Mouse (Mus musculus) MEL (cell line): ENCODE data around the gene Exosc6. TPM values are rescaled to one million over a fixed set of nuclear protein-coding genes. Genes with fewer than 3 reads are reported as not detected.
"Not testable (repeated sequence)": the region's sequence is repeated elsewhere in the genome, so short reads cannot be mapped to it uniquely, and the experiment has no call there.

Experiments used
- DNase-seq: peaks from one replicate; pipeline ENCODE4 v3.0.0; 2011; ENCODE audit warnings: low read depth, low spot score
- H3K27ac ChIP-seq: 2 replicates; pipeline ENCODE4 v1.5.1; 2012; ENCODE audit warnings: low read depth, mild to moderate bottlenecking, control low read depth, low read length, moderate library complexity; ENCODE audit not compliant: control insufficient read depth
- H3K27me3 ChIP-seq, 2 experiments: fragments of 150-350 bp in 1 of 2; sonication (generic) in 1 of 2; 2 replicates each; pipeline ENCODE4 v1.6.1; 2012; ENCODE audit warnings: low read length in 2 of 2, mild to moderate bottlenecking in 2 of 2, improper control_type of control experiment in 1 of 2, moderate library complexity in 1 of 2; ENCODE audit not compliant: insufficient read depth in 2 of 2, control insufficient read depth in 1 of 2
- H3K36me3 ChIP-seq, 2 experiments: 2 replicates each; pipeline ENCODE4 v1.6.1; 2012 to 2014; ENCODE audit warnings: low read length in 2 of 2, improper control_type of control experiment in 1 of 2, inconsistent platforms in 1 of 2, mild to moderate bottlenecking in 1 of 2; ENCODE audit not compliant: insufficient read depth in 2 of 2, control insufficient read depth in 1 of 2
- H3K4me1 ChIP-seq, 2 experiments: fragments of 150-350 bp in 1 of 2; sonication (generic) in 1 of 2; 2 replicates each; pipeline ENCODE4 v1.6.1; 2012; ENCODE audit warnings: low read length in 2 of 2, improper control_type of control experiment in 1 of 2, mild to moderate bottlenecking in 1 of 2; ENCODE audit not compliant: insufficient read depth in 2 of 2, control insufficient read depth in 1 of 2
- H3K4me3 ChIP-seq, 2 experiments: fragments of 150-350 bp in 1 of 2; sonication (generic) in 1 of 2; 2 replicates each; pipeline ENCODE4 v1.5.1; 2012; ENCODE audit warnings: low read depth in 2 of 2, low read length in 2 of 2, mild to moderate bottlenecking in 2 of 2, moderate library complexity in 2 of 2, control low read depth in 1 of 2, improper control_type of control experiment in 1 of 2; ENCODE audit not compliant: control insufficient read depth in 1 of 2, insufficient read depth in 1 of 2
- H3K79me2 ChIP-seq: 2 replicates; pipeline ENCODE4 v1.6.1; 2012; ENCODE audit warnings: mild to moderate bottlenecking, low read length, moderate library complexity; ENCODE audit not compliant: control insufficient read depth, poor library complexity, insufficient read depth
- H3K9ac ChIP-seq: 2 replicates; pipeline ENCODE4 v1.6.1; 2012; ENCODE audit warnings: low read depth, mild to moderate bottlenecking, control low read depth, low read length, moderate library complexity; ENCODE audit not compliant: control insufficient read depth, poor library complexity, severe bottlenecking
- H3K9me3 ChIP-seq: fragments of 150-350 bp; sonication (generic); replicated peaks from 2 replicates; pipeline ENCODE4 v1.6.1; 2012; ENCODE audit warnings: mild to moderate bottlenecking, low read length, improper control_type of control experiment, moderate library complexity; ENCODE audit not compliant: insufficient read depth
- BHLHE40 ChIP-seq: IDR thresholded peaks from 2 replicates; pipeline ENCODE4 v1.6.1; 2012; ENCODE audit warnings: low read depth, mild to moderate bottlenecking, inconsistent platforms, low read length, improper control_type of control experiment, borderline replicate concordance
- ELF1 ChIP-seq: IDR thresholded peaks from 2 replicates; pipeline ENCODE4 v1.6.1; 2014; ENCODE audit warnings: low read depth, mild to moderate bottlenecking, inconsistent platforms, low read length, improper control_type of control experiment, moderate library complexity
- ETS1 ChIP-seq: IDR thresholded peaks from 2 replicates; pipeline ENCODE4 v1.6.1; 2012; ENCODE audit warnings: low read depth, mild to moderate bottlenecking, inconsistent platforms, low read length, improper control_type of control experiment, moderate library complexity
- GABPA ChIP-seq: IDR thresholded peaks from 2 replicates; pipeline ENCODE4 v1.6.1; 2012; ENCODE audit warnings: low read depth, mild to moderate bottlenecking, inconsistent platforms, low read length, improper control_type of control experiment, moderate library complexity
- GATA1 ChIP-seq: IDR thresholded peaks from 2 replicates; pipeline ENCODE4 v1.6.1; 2011; ENCODE audit warnings: low read depth, low read length, improper control_type of control experiment
- HCFC1 ChIP-seq: IDR thresholded peaks from 2 replicates; pipeline ENCODE4 v1.6.1; 2012; ENCODE audit warnings: low read depth, mild to moderate bottlenecking, inconsistent platforms, low read length, improper control_type of control experiment, moderate library complexity
- MAFK ChIP-seq: IDR thresholded peaks from 2 replicates; pipeline ENCODE4 v1.6.1; 2011; ENCODE audit warnings: low read depth, mild to moderate bottlenecking, low read length, improper control_type of control experiment, borderline replicate concordance
- MAX ChIP-seq: IDR thresholded peaks from 2 replicates; pipeline ENCODE4 v1.6.1; 2011; ENCODE audit warnings: low read length, improper control_type of control experiment
- MAZ ChIP-seq: IDR thresholded peaks from 2 replicates; pipeline ENCODE4 v1.6.1; 2012; ENCODE audit warnings: low read depth, mild to moderate bottlenecking, inconsistent platforms, low read length, improper control_type of control experiment
- MEF2A ChIP-seq: IDR thresholded peaks from 2 replicates; pipeline ENCODE4 v1.6.1; 2014; ENCODE audit warnings: low read depth, mild to moderate bottlenecking, inconsistent platforms, low read length, improper control_type of control experiment; ENCODE audit not compliant: poor library complexity, insufficient replicate concordance, severe bottlenecking; ENCODE audit errors: extremely low read depth
- MXI1 ChIP-seq: IDR thresholded peaks from 2 replicates; pipeline ENCODE4 v1.6.1; 2011; ENCODE audit warnings: mild to moderate bottlenecking, low read depth, low read length, improper control_type of control experiment
- NRF1 ChIP-seq: IDR thresholded peaks from 2 replicates; pipeline ENCODE4 v1.6.1; 2014; ENCODE audit warnings: low read depth, mild to moderate bottlenecking, inconsistent platforms, low read length, improper control_type of control experiment, moderate library complexity; ENCODE audit not compliant: poor library complexity, insufficient read depth, severe bottlenecking
- SIN3A ChIP-seq: IDR thresholded peaks from 2 replicates; pipeline ENCODE4 v1.6.1; 2012; ENCODE audit warnings: low read length, improper control_type of control experiment, inconsistent platforms
- TBP ChIP-seq: IDR thresholded peaks from 2 replicates; pipeline ENCODE4 v1.8.0; 2011; ENCODE audit warnings: low read depth, low read length, improper control_type of control experiment
- USF1 ChIP-seq: IDR thresholded peaks from 2 replicates; pipeline ENCODE4 v1.6.1; 2014; ENCODE audit warnings: low read depth, mild to moderate bottlenecking, inconsistent platforms, low read length, improper control_type of control experiment, moderate library complexity
- polyA plus RNA-seq, 2 experiments: library from polyadenylated mRNA; stranded (reverse) in 1 of 2; unstranded in 1 of 2; fragments of >175 nt in 1 of 2; fragments of >200 nt in 1 of 2; gene quantifications; 2 replicates each; pipeline versions ENCODE4 v1.2.1 to v1.2.4; 2012; ENCODE audit warnings: low replicate concordance in 2 of 2, low read depth in 1 of 2; ENCODE audit not compliant: insufficient read length in 2 of 2, insufficient read depth in 1 of 2, missing spikeins in 1 of 2
- total RNA-seq: library from RNA; depleted of rRNA; stranded (reverse); fragments of 300-350 nt; gene quantifications from 2 replicates; pipeline ENCODE4 v1.2.3, GENCODE M21; 2012

The Exosc6 gene
- total and polyA plus RNA-seq, 3 experiments: 8.0 to 26.4 TPM; not detected in 1

GRCm38 (mm10) chr8:111091706-111092105, 35.6 kb downstream of the Exosc6 start:
- DNase-seq: no peak
- Histone ChIP-seq H3K79me2 (peaks cover 6% of the 10 kb centered on the region), H3K27ac (no peak overlapping the region)

GRCm38 (mm10) chr8:111092326-111092725, 36.2 kb downstream of the Exosc6 start, which contains the start of gene Clec18a:
TSS of gene Clec18a (minus strand) at chr8:111092426.
- H3K4me1 ChIP-seq, H3K36me3 ChIP-seq, DNase-seq, H3K9me3 ChIP-seq, H3K27me3 ChIP-seq, H3K4me3 ChIP-seq, H3K79me2 ChIP-seq, H3K9ac ChIP-seq, H3K27ac ChIP-seq: not testable (repeated sequence)
- peak; percentile 63; the same call in 1 of the 2 replicates for TF ChIP-seq TBP

More at GRCm38 (mm10) chr8:111091706-111092105, 35.6 kb downstream of the Exosc6 start:
- no peak overlapping the region for H3K9ac ChIP-seq
- H3K4me1 ChIP-seq: peaks cover 4 to 8% of the 10 kb centered on the region in 2 experiments
- H3K4me3 ChIP-seq: no peak overlapping the region
- H3K36me3 ChIP-seq: peaks cover 0 to 3% of the 10 kb centered on the region in 2 experiments; a peak in 1 of 4 replicates
- no peaks in the 10 kb centered on the region for H3K9me3 ChIP-seq
- H3K27me3 ChIP-seq: no peaks in the 10 kb centered on the region
- TF ChIP-seq USF1 (no peak), HCFC1 (no peak), MXI1 (no peak)

- Histone ChIP-seq H3K79me2 (peaks cover 11% of the 10 kb centered on the region), H3K4me1 (peaks cover 4 to 8% of the 10 kb centered on the region in 2 experiments), H3K27ac (no peak within 1 kb of the TSS), H3K27me3 (no peaks in the 10 kb centered on the region), H3K9me3 (no peaks in the 10 kb centered on the region), H3K36me3 (peaks cover 0 to 3% of the 10 kb centered on the region in 2 experiments; a peak in 1 of 4 replicates), H3K9ac (peak within 1 kb of the TSS; percentile 80), H3K4me3 (peak within 1 kb of the TSS; percentile 86 to 97)
- peak; percentile 92 for DNase-seq
- TF ChIP-seq SIN3A (peak; percentile 95), MEF2A (no peak), NRF1 (peak; percentile 47; the same call in 1 of the 2 replicates), MAZ (no peak; the same call in 1 of the 2 replicates), GATA1 (no peak), USF1 (peak; percentile 51; the same call in 1 of the 2 replicates), MAX (peak; percentile 91), TBP (no peak), BHLHE40 (peak; percentile 93), ETS1 (peak; percentile 34; the same call in 1 of the 2 replicates), HCFC1 (peak; percentile 73), MAFK (no peak), GABPA (0 out of 2 replicates have a peak, but pooled peaks have one; percentile 23), ELF1 (0 out of 2 replicates have a peak, but pooled peaks have one; percentile 46), MXI1 (peak; percentile 86; the same call in 1 of the 2 replicates)
These were observed 38.0 kb downstream of the Exosc6 start, which contains the start of gene Pdpr for GRCm38 (mm10) chr8:111093865-111094718. TSS of gene Pdpr (plus strand) at chr8:111094630.
